In the genomic region with DNA sequence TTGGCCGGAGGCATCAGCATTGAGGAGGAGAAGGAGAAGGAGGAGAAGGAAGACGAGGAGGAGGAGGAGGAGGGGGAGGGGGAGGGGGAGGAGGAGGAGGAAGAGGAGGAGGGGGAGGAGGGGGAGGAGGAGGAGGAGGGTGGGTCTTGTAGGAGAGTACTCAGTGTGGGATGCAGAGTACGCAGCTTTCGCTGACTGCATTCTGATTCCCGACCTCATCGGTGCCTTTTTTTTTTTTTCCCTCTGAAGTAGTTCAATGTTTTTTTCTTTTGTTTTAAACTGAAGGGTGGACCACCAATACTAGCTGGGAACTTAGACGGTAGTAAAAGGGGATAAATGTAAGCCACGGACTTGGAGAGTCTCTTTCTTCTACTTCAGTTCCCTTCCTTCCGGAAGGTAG, we compare ENCODE assay signal across 10 mouse cellular contexts. TPM values are rescaled to one million over a fixed set of nuclear protein-coding genes. Genes with fewer than 3 reads are reported as not detected.
DNase-seq lines count a peak whose midpoint lies in the region; ATAC-seq and TF ChIP-seq lines count a peak whose summit lies in the region.
"Had no signal": no experiment of that assay in that cellular context is flagged by ENCODE, and none has a peak within 500 bp of the region (broad histone marks: within the 10 kb centered on the region; RNA-seq: fewer than 3 reads in every experiment).

No protein-coding gene starts in this region.

- no peak for TF ChIP-seq EP300 in heart, postnatal 0 days (IDR thresholded peaks at IDR 0.05; ENCODE audit: low read depth)

- H3K27me3 ChIP-seq in heart, postnatal 0 days (ENCODE audit: control insufficient read depth, insufficient read depth, low read length), result peaks cover 53% of the 10 kb centered on the region
- peaks cover 70% of the 10 kb centered on the region for H3K27me3 ChIP-seq in hindbrain, embryonic 13.5 days
- H3K27me3 ChIP-seq in midbrain, embryonic 12.5 days, result peaks cover 88% of the 10 kb centered on the region

- under 1% methylated on average over 7 of the region's 9 CpGs for WGBS in heart, postnatal 0 days
- WGBS in hindbrain, embryonic 13.5 days, result 3% methylated on average over 7 of the region's 9 CpGs
- WGBS in midbrain, embryonic 12.5 days, result 2% methylated on average over 7 of the region's 9 CpGs

- H3K9ac ChIP-seq in heart, postnatal 0 days (replicated peaks; ENCODE audit: low read depth, low read length), result peak overlapping the region; percentile 35; the same call in 1 of the 2 replicates
- H3K9ac ChIP-seq in hindbrain, embryonic 13.5 days, result peak overlapping the region; percentile 71; the same call in 1 of the 2 replicates
- no peak overlapping the region for H3K9ac ChIP-seq in midbrain, embryonic 12.5 days (replicated peaks)

- H3K4me1 ChIP-seq in heart, postnatal 0 days (ENCODE audit: control insufficient read depth, insufficient read depth), result peaks cover 5% of the 10 kb centered on the region
- no peaks in the 10 kb centered on the region for H3K4me1 ChIP-seq in cortical plate, adult 2 months (ENCODE audit: control insufficient read depth, insufficient read depth, low read length)
- H3K4me1 ChIP-seq in hindbrain, embryonic 13.5 days (replicated peaks), result peaks cover 45% of the 10 kb centered on the region
- H3K4me1 ChIP-seq in midbrain, embryonic 12.5 days, result peaks cover 35% of the 10 kb centered on the region

- H3K9me3 ChIP-seq in heart, postnatal 0 days (replicated peaks; ENCODE audit: control insufficient read depth, low read length), result no peaks in the 10 kb centered on the region
- H3K9me3 ChIP-seq in hindbrain, embryonic 13.5 days, result no peaks in the 10 kb centered on the region
- H3K9me3 ChIP-seq in midbrain, embryonic 12.5 days, result no peaks in the 10 kb centered on the region
- H3K9me3 ChIP-seq: G1E had no signal

- TF ChIP-seq CTCF in heart, postnatal 0 days (IDR thresholded peaks at IDR 0.05; ENCODE audit: low read depth), result no peak
- TF ChIP-seq CTCF in cortical plate, adult 2 months (IDR thresholded peaks at IDR 0.05; ENCODE audit: extremely low read depth, insufficient read depth, low read length), result no peak

- H3K27ac ChIP-seq in heart, postnatal 0 days (ENCODE audit: low read depth), result peak overlapping the region; percentile 73
- no peak overlapping the region for H3K27ac ChIP-seq in cortical plate, adult 2 months (ENCODE audit: insufficient read depth, low read length)
- no peak overlapping the region for H3K27ac ChIP-seq in hindbrain, embryonic 13.5 days
- H3K27ac ChIP-seq in midbrain, embryonic 12.5 days (replicated peaks), result no peak overlapping the region

- peak overlapping the region; percentile 71 for H3K4me2 ChIP-seq in heart, postnatal 0 days (ENCODE audit: low read depth, low read length)
- H3K4me2 ChIP-seq in hindbrain, embryonic 13.5 days, result peak overlapping the region; percentile 82
- peak overlapping the region; percentile 81 for H3K4me2 ChIP-seq in midbrain, embryonic 12.5 days (replicated peaks)

- peak overlapping the region; percentile 50 for H3K4me3 ChIP-seq in heart, postnatal 0 days (ENCODE audit: low read depth, low read length)
- peak overlapping the region; percentile 40; the same call in 1 of the 2 replicates for H3K4me3 ChIP-seq in cortical plate, adult 2 months (ENCODE audit: insufficient read depth, low read length)
- peak overlapping the region; percentile 50 for H3K4me3 ChIP-seq in hindbrain, embryonic 13.5 days
- peak overlapping the region; percentile 44 for H3K4me3 ChIP-seq in midbrain, embryonic 12.5 days

- ATAC-seq in heart, postnatal 0 days (ENCODE audit: insufficient read depth, low read depth), result no peak
- ATAC-seq in hindbrain, embryonic 13.5 days (ENCODE audit: low FRiP score), result no peak
- ATAC-seq in midbrain, embryonic 12.5 days (ENCODE audit: low FRiP score, low read depth), result no peak

- H3K36me3 ChIP-seq in heart, postnatal 0 days (replicated peaks; ENCODE audit: control insufficient read depth, insufficient read depth, low read length), result no peaks in the 10 kb centered on the region
- H3K36me3 ChIP-seq in hindbrain, embryonic 13.5 days, result no peaks in the 10 kb centered on the region
- no peaks in the 10 kb centered on the region for H3K36me3 ChIP-seq in midbrain, embryonic 12.5 days
- H3K36me3 ChIP-seq: G1E had no signal

- no peak for DNase-seq in heart, postnatal 0 days (ENCODE audit: low spot score)
- no peak for DNase-seq in heart, adult 11 months
- no peak for DNase-seq in ovary, adult 18-20 months (ENCODE audit: low spot score)
- no peak for DNase-seq in adipocyte (ENCODE audit: low spot score)
- DNase-seq in adrenal gland, postnatal 25 days, result no peak

- TF ChIP-seq POLR2A in cortical plate, adult 2 months (IDR thresholded peaks at IDR 0.05; ENCODE audit: extremely low read depth, insufficient read depth, low read length), result no peak

RNA-seq across cellular contexts. Expression of a gene that starts 3.2 kb away (rescaled TPM):
- 25.3 and 27.4 TPM in 2 replicates for total RNA-seq in heart, postnatal 0 days (2014; rRNA removed; ENCODE audit: low replicate concordance)
- 5.3 and 6.1 TPM in 2 replicates for polyA plus RNA-seq in heart, postnatal 0 days (2015; fragmentation: Nextera tagmentation; extraction: Ambion mirVana)
- 21.7 and 24.4 TPM in 2 replicates for polyA plus RNA-seq in cortical plate, adult 2 months (2012; rRNA removed)
- polyA plus RNA-seq in hindbrain, embryonic 13.5 days (2015; fragmentation: Nextera tagmentation; extraction: Ambion mirVana), result 11.3 and 12.4 TPM in 2 replicates
- 15.7 and 23.2 TPM in 2 replicates for polyA plus RNA-seq in midbrain, embryonic 12.5 days (2016; fragmentation: Nextera tagmentation; extraction: Ambion mirVana)
- total RNA-seq in adrenal gland, postnatal 25 days (2021), result 20.0 and 22.9 TPM in 2 replicates
- total RNA-seq: hematopoietic stem cell, adult 5-6 weeks had no signal
- polyA plus RNA-seq: G1E had no signal
